Mouse (Mus musculus): ENCODE measurements around the gene Tmem223. TPM values are rescaled to one million over a fixed set of nuclear protein-coding genes. Genes with fewer than 3 reads are reported as not detected.

Tmem223 gene
- polyA plus RNA-seq, 1 experiment from 2014 or later: 189 TPM

DNA sequence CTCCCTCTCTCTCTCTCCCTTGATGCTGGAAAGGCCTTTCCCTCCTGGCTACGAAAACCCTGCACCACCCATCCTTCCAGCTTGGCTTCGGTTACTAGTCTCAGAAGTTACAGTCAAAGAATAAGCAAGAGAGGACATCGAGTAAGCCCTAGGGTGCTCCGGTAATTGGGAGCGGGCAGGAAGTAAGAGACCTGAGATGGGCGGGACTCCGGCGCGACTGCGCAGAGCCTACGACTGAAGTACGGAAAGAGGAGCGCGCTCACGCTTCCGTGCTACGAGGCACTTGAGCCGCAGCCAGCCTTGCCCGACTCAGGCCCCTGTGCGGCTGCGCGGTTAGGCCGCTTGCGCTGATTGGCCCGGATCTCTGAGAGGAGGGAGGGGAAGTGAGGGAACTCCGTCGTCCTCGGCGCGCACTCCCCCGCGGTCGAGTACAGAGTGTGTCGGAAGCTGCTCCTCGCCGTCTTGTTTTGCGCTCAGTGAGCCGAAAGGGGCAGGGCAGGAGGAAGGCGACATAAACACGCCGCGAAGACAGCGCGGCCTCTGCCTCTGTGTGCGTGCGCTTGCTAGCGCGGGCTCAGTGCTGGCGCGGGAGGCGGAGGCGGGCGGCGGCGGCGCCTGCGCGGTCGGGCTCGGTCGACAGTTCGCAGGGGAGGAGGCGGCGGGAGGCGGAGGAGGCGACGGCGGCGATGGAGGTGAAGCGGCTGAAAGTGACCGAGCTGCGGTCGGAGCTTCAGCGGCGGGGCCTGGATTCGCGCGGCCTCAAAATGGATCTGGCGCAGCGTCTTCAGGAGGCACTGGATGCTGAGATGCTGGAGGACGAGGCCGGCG is 49.0 kb downstream of the Tmem223 start, which contains the start of gene Hnrnpul2:
Gene Hnrnpul2 (plus strand): TSS at position 415 of the 828 bp plus-strand sequence.
- WGBS: under 1% methylated on average over 83 of the region's 83 CpGs
- Histone ChIP-seq H3K36me3 (peaks cover 58% of the 10 kb centered on the region), H3K4me1 (peaks cover 46% of the 10 kb centered on the region), H3K27ac (replicated peaks) (peak within 1 kb of the TSS; percentile 98), H3K9me3 (replicated peaks) (no peaks in the 10 kb centered on the region), H3K4me3 (peak within 1 kb of the TSS; percentile 100), H3K27me3 (ENCODE audit: low read depth, poor library complexity, severe bottlenecking) (no peaks in the 10 kb centered on the region)
- peak; percentile 97 for DNase-seq (ENCODE audit: low spot score)

DNA sequence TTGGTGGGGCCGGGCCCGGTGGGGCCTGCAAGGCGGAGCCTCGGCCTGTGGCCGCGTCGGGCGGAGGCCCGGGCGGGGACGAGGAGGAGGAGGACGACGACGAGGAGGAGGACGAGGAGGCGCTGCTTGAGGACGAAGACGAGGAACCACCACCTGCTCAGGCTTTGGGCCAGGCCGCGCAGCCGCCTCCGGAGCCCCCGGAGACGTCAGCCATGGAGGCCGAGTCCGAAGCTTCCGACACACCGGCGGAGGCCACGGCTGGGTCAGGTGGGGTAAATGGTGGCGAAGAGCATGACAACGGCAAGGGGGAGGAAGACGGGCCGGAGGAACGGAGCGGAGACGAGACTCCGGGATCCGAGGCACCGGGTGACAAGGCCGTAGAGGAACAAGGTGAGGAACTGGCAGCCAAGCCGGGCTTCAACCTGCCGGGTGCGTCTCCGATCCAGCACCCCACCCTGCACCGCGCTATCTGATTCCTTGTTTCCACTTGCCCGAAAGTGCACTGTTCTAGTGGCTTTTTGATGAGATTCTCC is 49.7 kb downstream of the Tmem223 start:
- Histone ChIP-seq H3K4me3 (peak overlapping the region; percentile 100), H3K9me3 (replicated peaks) (no peaks in the 10 kb centered on the region), H3K36me3 (peaks cover 58% of the 10 kb centered on the region), H3K27me3 (ENCODE audit: low read depth, poor library complexity, severe bottlenecking) (no peaks in the 10 kb centered on the region), H3K4me1 (peaks cover 46% of the 10 kb centered on the region), H3K27ac (replicated peaks) (peak overlapping the region; percentile 98)
- under 1% methylated on average over 48 of the region's 48 CpGs for WGBS
- DNase-seq (ENCODE audit: low spot score): no peak

DNA sequence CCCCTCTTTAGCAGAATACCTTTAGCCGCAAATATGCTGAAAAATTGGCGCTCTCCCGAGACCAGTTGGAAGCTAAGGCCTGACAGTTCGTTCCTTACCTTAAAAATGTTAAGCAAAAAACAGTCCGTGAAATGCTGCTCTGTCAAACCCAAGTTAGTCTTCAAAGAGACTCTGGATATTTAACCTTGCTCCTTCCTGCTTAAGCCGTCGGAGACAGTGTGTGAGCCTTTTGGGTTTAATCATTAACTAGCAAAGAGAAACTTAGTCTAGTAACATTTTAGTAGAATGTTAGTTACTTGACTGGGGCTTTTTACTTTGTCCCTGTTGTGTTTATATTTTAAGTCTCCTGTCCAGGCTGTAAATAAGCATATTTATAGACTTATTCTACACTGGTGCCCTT is 50.4 kb downstream of the Tmem223 start:
- peak overlapping the region; percentile 98 for H3K27ac ChIP-seq (replicated peaks)

More for the DNA sequence above, 50.4 kb downstream of the Tmem223 start:
- no peak for DNase-seq (ENCODE audit: low spot score)
- peak overlapping the region; percentile 100 for H3K4me3 ChIP-seq
- H3K4me1 ChIP-seq: peaks cover 46% of the 10 kb centered on the region
- H3K36me3 ChIP-seq: peaks cover 58% of the 10 kb centered on the region
- no peaks in the 10 kb centered on the region for H3K27me3 ChIP-seq (ENCODE audit: low read depth, poor library complexity, severe bottlenecking)
- H3K9me3 ChIP-seq (replicated peaks): no peaks in the 10 kb centered on the region
- WGBS: 5% methylated on average over 7 of the region's 7 CpGs

Small RNA genes lying within 50 kb of the gene (microRNA-seq; reads per million reads assigned to microRNA genes)
- gene Mir6992: 0.90 reads per million

Other genes starting within 250 kb of the Tmem223 start
- gene Slc22a8, start 179.7 kb upstream of the Tmem223 start, polyA plus RNA-seq (2016; fragmentation: Nextera tagmentation; extraction: Ambion mirVana): 0.07 and 0.12 TPM in 2 replicates
- gene Slc22a6, start 153.0 kb upstream of the Tmem223 start, polyA plus RNA-seq (2016; fragmentation: Nextera tagmentation; extraction: Ambion mirVana): 0.06 and 0.47 TPM in 2 replicates
- not detected in 2 replicates for gene Chrm1, start 107.2 kb upstream of the Tmem223 start, polyA plus RNA-seq (2016; fragmentation: Nextera tagmentation; extraction: Ambion mirVana)
- gene Slc3a2, start 47.6 kb upstream of the Tmem223 start, polyA plus RNA-seq (2016; fragmentation: Nextera tagmentation; extraction: Ambion mirVana): 139 and 144 TPM in 2 replicates
- 105 and 121 TPM in 2 replicates for gene Wdr74, start 35.2 kb upstream of the Tmem223 start, polyA plus RNA-seq (2016; fragmentation: Nextera tagmentation; extraction: Ambion mirVana)
- 3.2 and 3.3 TPM in 2 replicates for gene 1700092M07Rik, start 30.3 kb upstream of the Tmem223 start, polyA plus RNA-seq (2016; fragmentation: Nextera tagmentation; extraction: Ambion mirVana)
- 94.9 and 103 TPM in 2 replicates for gene Stx5a, start 29.6 kb upstream of the Tmem223 start, polyA plus RNA-seq (2016; fragmentation: Nextera tagmentation; extraction: Ambion mirVana)
- 253 and 282 TPM in 2 replicates for gene Nxf1, start 13.9 kb upstream of the Tmem223 start, polyA plus RNA-seq (2016; fragmentation: Nextera tagmentation; extraction: Ambion mirVana)
- gene Tmem179b, start 3.5 kb downstream of the Tmem223 start, polyA plus RNA-seq (2016; fragmentation: Nextera tagmentation; extraction: Ambion mirVana): 50.0 and 55.2 TPM in 2 replicates
- 47.5 and 47.6 TPM in 2 replicates for gene Taf6l, start 15.4 kb downstream of the Tmem223 start, polyA plus RNA-seq (2016; fragmentation: Nextera tagmentation; extraction: Ambion mirVana)
- gene Polr2g, start 27.6 kb downstream of the Tmem223 start, polyA plus RNA-seq (2016; fragmentation: Nextera tagmentation; extraction: Ambion mirVana): 169 and 176 TPM in 2 replicates
- gene Zbtb3, start 31.6 kb downstream of the Tmem223 start, polyA plus RNA-seq (2016; fragmentation: Nextera tagmentation; extraction: Ambion mirVana): 7.5 and 7.8 TPM in 2 replicates
- 69.0 and 74.5 TPM in 2 replicates for gene Ttc9c, start 48.3 kb downstream of the Tmem223 start, polyA plus RNA-seq (2016; fragmentation: Nextera tagmentation; extraction: Ambion mirVana)
- gene Hnrnpul2, start 49.0 kb downstream of the Tmem223 start, polyA plus RNA-seq (2016; fragmentation: Nextera tagmentation; extraction: Ambion mirVana): 4.3 and 4.4 TPM in 2 replicates
- gene AC129217.1, start 58.8 kb downstream of the Tmem223 start, polyA plus RNA-seq (2016; fragmentation: Nextera tagmentation; extraction: Ambion mirVana): not detected in 2 replicates
- 55.2 and 63.4 TPM in 2 replicates for gene Bscl2, start 66.5 kb downstream of the Tmem223 start, polyA plus RNA-seq (2016; fragmentation: Nextera tagmentation; extraction: Ambion mirVana)
- 60.0 and 104 TPM in 2 replicates for gene Gng3, start 68.2 kb downstream of the Tmem223 start, polyA plus RNA-seq (2016; fragmentation: Nextera tagmentation; extraction: Ambion mirVana)
- 0.57 TPM in 2 replicates for gene Lrrn4cl, start 79.8 kb downstream of the Tmem223 start, polyA plus RNA-seq (2016; fragmentation: Nextera tagmentation; extraction: Ambion mirVana)
- gene Ubxn1, start 100.5 kb downstream of the Tmem223 start, polyA plus RNA-seq (2016; fragmentation: Nextera tagmentation; extraction: Ambion mirVana): 203 and 205 TPM in 2 replicates
- gene Uqcc3, start 109.9 kb downstream of the Tmem223 start, polyA plus RNA-seq (2016; fragmentation: Nextera tagmentation; extraction: Ambion mirVana): 58.2 and 61.1 TPM in 2 replicates
- gene Lbhd1, start 112.7 kb downstream of the Tmem223 start, polyA plus RNA-seq (2016; fragmentation: Nextera tagmentation; extraction: Ambion mirVana): 110 and 133 TPM in 2 replicates
- not detected in 2 replicates for gene Gm49403, start 112.9 kb downstream of the Tmem223 start, polyA plus RNA-seq (2016; fragmentation: Nextera tagmentation; extraction: Ambion mirVana)
- 134 and 159 TPM in 2 replicates for gene 1810009A15Rik, start 117.9 kb downstream of the Tmem223 start, polyA plus RNA-seq (2016; fragmentation: Nextera tagmentation; extraction: Ambion mirVana)
- 0.17 TPM in 1 of 2 replicates, not detected in the other for gene Gm49416, start 117.9 kb downstream of the Tmem223 start, polyA plus RNA-seq (2016; fragmentation: Nextera tagmentation; extraction: Ambion mirVana)
- 54.8 and 56.7 TPM in 2 replicates for gene Ints5, start 122.0 kb downstream of the Tmem223 start, polyA plus RNA-seq (2016; fragmentation: Nextera tagmentation; extraction: Ambion mirVana)
- gene Ganab, start 127.1 kb downstream of the Tmem223 start, polyA plus RNA-seq (2016; fragmentation: Nextera tagmentation; extraction: Ambion mirVana): 118 and 120 TPM in 2 replicates
- gene B3gat3, start 149.4 kb downstream of the Tmem223 start, polyA plus RNA-seq (2016; fragmentation: Nextera tagmentation; extraction: Ambion mirVana): 58.7 and 64.0 TPM in 2 replicates
- gene Rom1, start 158.4 kb downstream of the Tmem223 start, polyA plus RNA-seq (2016; fragmentation: Nextera tagmentation; extraction: Ambion mirVana): 3.5 and 4.2 TPM in 2 replicates
- gene Eml3, start 158.6 kb downstream of the Tmem223 start, polyA plus RNA-seq (2016; fragmentation: Nextera tagmentation; extraction: Ambion mirVana): 22.9 and 23.5 TPM in 2 replicates
- gene Mta2, start 170.9 kb downstream of the Tmem223 start, polyA plus RNA-seq (2016; fragmentation: Nextera tagmentation; extraction: Ambion mirVana): 178 and 191 TPM in 2 replicates
- 36.5 and 40.2 TPM in 2 replicates for gene Tut1, start 182.9 kb downstream of the Tmem223 start, polyA plus RNA-seq (2016; fragmentation: Nextera tagmentation; extraction: Ambion mirVana)
- gene Eef1g, start 196.0 kb downstream of the Tmem223 start, polyA plus RNA-seq (2016; fragmentation: Nextera tagmentation; extraction: Ambion mirVana): 438 and 514 TPM in 2 replicates
- 6.6 and 8.8 TPM in 2 replicates for gene Ahnak, start 218.3 kb downstream of the Tmem223 start, polyA plus RNA-seq (2016; fragmentation: Nextera tagmentation; extraction: Ambion mirVana)

Data from midbrain, embryonic 10.5 days (tissue).